Mouse (Mus musculus): Measurements from ENCODE around the gene Bbs2.
"Not testable (repeated sequence)": the region's sequence is repeated elsewhere in the genome, so short reads cannot be mapped to it uniquely, and the experiment has no call there.

Gene Bbs2

DNA sequence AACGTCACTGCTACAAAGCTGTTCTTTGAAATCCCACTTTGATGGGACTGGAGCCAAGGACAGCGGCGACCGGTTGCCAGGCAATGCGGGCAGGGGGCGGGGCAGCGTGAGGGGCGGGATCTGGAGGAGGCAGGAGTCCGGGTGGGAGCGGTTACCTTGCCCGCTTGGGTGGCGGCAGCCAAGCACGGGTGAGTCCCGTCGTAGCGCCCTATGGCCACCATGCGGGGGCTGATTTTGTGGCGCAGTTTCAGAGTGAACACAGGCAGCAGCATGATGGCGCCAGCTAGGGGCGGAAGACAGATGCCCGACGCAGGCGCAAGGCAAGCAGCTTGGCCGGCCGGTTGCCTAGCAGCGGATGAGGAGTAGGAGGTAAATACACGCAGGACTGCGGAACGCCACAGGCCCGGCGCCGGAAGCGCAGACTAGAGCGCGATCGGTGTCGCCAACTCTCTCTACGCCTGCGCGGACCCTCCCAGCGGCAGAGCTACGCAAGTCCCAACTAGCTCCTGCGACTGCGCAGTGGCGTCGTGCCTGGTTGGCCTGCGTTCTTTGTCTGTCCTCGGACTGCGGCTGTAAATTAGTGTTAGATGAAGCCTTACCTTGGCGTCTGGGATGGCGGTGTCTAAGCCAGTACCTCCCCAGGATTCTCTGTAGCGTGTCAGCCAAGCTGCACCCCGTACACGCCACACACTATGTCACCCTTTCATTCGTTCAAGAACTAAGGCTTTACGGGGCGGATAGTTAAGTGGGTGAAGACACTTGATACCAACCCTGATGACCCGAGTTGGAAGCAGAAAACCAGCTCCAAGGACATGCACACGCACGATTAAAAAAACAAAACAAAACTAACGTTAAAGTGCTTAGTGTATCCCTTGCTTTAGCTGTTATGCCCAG, at the start of gene Bbs2:
Gene Bbs2, minus strand, starts transcription at position 848 of the 894 bp plus-strand sequence.
- DNase-seq (ENCODE audit: low read depth, low spot score), result peak; percentile 93

GRCm38 (mm10) chr8:94148236-94148635, 49.5 kb upstream of the Bbs2 start:
- no peak for DNase-seq (ENCODE audit: low read depth, low spot score)

DNA sequence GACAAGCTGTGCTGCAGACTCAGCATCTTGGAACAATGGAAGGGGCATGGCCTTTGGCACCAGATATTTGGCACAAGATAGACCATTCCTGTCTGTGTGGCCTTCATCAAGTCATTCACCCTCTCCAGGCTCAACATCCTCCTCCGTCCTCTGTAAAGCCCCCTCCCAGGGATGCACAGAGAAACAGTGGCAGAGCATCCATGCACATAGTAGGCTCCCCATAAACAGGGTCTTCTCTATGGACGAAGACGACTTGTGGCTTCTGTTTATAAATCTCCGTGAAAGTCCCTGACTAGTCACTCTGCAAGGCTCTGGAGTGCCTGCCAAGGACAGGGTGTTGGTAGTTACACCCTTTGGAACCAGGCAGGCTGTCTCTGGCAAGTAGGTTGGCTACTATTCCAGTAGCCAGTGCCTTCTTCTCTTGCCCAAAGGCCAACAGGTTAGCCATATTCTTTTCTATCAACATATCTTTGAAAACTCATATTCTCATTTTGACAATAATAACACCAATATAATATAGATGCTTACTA, 41.6 kb upstream of the Bbs2 start:
- DNase-seq (ENCODE audit: low read depth, low spot score), result no peak

- DNase-seq (ENCODE audit: low read depth, low spot score), result no peak
Observed at GRCm38 (mm10) chr8:94136933-94137332, 38.2 kb upstream of the Bbs2 start, which contains the start of gene Mt4. Gene Mt4 (plus strand): TSS chr8:94137197.

DNA sequence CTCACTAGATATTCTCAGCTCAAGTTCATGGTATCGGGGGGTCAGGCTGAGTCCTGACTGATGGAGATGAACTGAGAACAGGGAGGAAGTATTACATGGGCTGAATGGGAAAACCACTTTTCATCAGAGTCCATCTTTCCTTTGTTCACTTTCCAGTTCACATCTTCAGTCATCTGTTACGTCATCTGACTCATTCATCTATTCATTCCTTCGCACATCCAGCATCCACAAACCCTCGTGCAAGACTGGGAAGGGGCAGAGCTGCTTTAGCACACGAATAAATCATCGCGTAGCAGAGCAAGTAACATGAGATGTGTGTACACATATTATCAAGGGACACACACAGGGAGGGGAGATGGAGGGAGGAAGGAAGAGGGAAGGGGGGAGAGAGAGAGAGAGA, 37.5 kb upstream of the Bbs2 start:
- no peak for DNase-seq (ENCODE audit: low read depth, low spot score)

DNA sequence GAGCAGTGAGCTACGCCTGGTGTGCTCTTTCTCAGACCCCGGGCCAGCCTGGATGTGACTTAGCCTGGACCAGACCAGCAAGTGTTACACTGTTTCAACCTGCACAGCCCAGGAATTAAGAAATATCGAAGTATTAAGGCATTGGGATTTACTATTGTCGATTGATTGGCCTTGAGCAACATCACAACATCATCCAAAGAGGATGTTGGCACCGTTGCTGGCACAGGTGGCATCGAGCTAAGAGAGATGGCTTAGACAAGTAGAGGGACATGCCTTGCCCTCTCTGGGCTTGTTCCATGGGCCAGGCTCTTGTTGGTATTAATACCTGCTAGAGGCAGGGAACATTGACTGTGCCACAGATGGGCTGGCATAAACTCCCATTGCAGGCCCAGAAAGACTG, 36.8 kb upstream of the Bbs2 start:
- no peak for DNase-seq (ENCODE audit: low read depth, low spot score)

GRCm38 (mm10) chr8:94134601-94135000, 35.9 kb upstream of the Bbs2 start:
- DNase-seq (ENCODE audit: low read depth, low spot score), result not testable (repeated sequence)

DNA sequence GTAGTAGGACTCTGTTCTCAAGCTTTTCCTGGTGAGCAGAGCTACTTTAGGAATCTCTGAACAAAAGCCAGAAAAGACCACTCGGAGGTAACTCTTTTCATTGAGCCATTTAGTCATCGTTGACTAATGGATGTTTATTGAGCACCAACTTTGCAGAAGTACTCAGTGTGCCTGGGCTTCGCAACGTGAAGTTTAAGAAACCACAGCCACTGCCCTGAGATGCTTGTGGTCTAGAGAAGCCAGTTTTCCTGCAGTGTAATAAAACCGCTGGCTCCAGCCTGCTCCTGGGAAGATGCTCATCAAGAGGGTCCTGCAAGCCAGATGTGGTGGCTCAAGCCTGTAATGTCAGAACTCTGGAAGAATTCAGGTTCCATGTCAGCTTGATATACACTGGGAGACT, 33.4 kb upstream of the Bbs2 start:
- DNase-seq (ENCODE audit: low read depth, low spot score), result no peak

- no peak for DNase-seq (ENCODE audit: low read depth, low spot score)
Observed at GRCm38 (mm10) chr8:94130126-94130525, 31.4 kb upstream of the Bbs2 start.

DNA sequence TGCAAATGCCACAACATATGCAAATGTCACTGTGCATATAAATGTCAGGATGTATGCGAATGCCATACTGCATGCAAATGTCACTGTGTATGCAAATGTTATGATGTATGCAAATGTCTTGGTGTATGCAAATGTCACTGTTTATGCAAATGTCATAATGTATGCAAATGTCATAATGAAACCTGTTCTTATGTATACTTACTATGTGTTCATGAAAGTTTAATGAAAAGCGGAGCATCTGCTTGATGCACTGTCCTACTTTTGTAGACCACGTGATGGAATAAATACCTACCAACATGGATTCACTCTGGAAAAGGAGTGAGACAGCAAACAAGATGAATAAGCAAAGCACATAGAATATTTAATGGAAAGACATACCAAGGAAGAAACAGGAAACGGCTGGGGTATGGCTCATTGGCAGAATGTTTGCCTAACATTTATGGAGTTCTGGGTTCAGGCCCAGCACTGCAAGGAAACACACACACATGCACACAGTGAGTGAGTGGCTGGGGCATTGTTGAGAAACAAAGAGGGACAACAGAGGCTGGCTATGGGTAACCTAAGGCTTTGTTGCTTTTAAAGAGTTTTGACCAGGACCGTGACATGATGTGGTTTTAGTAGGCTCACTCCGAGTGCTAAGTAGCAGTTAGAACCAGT, 30.5 kb upstream of the Bbs2 start:
- no peak for DNase-seq (ENCODE audit: low read depth, low spot score)

DNA sequence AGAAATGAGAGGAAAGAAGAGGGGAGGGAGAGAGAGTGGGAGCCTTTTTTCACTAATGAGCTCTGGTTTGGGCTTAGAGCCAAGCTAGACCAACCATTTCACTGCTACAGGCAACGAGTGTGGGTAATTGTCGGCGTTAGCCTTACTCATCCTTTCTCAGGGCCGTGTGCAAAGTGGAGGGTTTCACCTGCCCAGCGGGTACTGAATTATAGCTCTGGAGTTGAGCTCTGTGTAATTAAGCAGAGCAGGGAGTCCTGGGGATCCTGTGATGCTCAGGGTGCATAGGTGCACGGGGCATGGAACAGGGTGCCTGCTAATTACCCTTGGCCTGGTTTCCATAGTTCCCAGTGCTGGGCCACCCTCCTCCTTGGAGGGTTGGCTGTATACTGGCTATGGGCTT, 29.0 kb upstream of the Bbs2 start:
- no peak for DNase-seq (ENCODE audit: low read depth, low spot score)

- no peak for DNase-seq (ENCODE audit: low read depth, low spot score)
Observed at GRCm38 (mm10) chr8:94122711-94123468, 24.2 kb upstream of the Bbs2 start.

DNA sequence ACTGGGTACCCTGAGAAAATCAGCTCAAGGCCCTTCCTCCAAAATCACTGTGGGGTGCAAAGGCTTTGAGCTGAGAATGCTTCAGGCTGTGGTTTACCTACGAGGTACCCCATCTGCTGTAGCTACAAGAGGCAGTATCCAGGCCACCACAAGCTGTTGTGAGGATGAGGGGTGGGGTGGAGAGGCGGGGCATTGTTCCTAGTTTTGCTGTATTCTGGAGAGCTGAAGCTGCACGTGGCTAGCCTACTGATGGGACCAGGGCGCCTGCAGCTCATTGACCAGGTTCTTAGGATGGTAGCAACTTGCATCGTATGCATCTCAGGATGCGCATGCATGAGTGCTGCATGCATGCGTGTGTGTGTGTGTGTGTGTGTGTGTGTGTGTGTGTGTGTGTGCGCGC, 22.9 kb upstream of the Bbs2 start:
- DNase-seq (ENCODE audit: low read depth, low spot score), result no peak

GRCm38 (mm10) chr8:94118776-94119430, 20.2 kb upstream of the Bbs2 start:
- DNase-seq (ENCODE audit: low read depth, low spot score), result peak; percentile 44

DNA sequence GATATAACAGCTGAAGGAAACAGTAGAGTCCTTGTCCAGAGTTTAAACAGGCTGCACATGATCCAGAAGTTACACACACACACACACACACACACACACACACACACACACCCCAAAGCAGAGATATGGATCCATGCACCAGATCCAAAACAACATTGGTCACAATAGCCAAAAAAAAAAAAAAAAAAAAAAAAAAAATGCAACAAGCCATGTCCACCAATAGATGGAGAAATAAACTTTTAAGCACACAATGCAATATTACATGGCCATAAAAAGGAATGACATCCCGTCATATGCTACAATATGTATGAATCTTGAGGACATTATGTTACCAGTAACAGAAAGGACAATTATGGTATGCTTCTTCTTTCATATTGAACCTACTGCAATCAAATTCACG, 15.2 kb upstream of the Bbs2 start:
- DNase-seq (ENCODE audit: low read depth, low spot score), result no peak

GRCm38 (mm10) chr8:94113435-94113834, 14.7 kb upstream of the Bbs2 start:
- no peak for DNase-seq (ENCODE audit: low read depth, low spot score)

DNA sequence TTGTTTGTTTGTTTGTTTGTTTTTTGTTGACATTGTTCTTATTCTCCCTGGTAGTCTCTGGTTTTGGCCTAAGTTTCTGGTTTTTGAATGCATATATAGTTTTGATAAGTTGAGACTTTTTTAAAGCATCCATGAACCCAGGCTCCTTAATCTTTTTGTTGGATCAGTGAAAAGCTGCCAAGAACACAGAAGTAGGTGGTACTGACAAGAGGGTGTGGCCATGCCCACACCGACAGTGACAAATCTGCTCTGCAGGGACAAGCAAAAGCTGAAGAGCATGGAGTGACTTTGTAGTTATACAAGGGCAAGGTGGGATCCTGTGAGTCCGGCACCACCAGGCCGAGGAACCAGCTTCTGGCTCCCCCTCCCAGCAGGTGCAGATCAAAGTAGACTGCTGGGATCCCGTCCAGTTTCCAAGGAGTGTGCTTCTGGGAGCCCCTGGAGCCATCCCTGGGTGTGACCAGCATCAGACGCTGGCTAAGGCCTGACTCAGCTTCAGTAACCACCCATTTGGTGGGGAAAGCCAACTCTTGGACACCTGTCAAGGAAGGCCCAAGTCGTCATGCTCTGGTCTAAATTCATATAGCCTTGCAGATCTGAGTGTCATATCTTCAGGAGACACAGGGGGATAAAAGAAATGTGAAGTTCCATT, 11.9 kb upstream of the Bbs2 start:
- peak; percentile 41 for DNase-seq (ENCODE audit: low read depth, low spot score)

GRCm38 (mm10) chr8:94109835-94110234, 11.1 kb upstream of the Bbs2 start:
- no peak for DNase-seq (ENCODE audit: low read depth, low spot score)

GRCm38 (mm10) chr8:94109396-94109795, 10.7 kb upstream of the Bbs2 start:
- peak; percentile 74 for DNase-seq (ENCODE audit: low read depth, low spot score)

GRCm38 (mm10) chr8:94107871-94108270, 9.1 kb upstream of the Bbs2 start:
- DNase-seq (ENCODE audit: low read depth, low spot score), result no peak

- DNase-seq (ENCODE audit: low read depth, low spot score), result no peak
Observed at GRCm38 (mm10) chr8:94104146-94104545, 5.4 kb upstream of the Bbs2 start.
